Mouse (Mus musculus) hindbrain, embryonic 10.5 days (tissue): ENCODE data around the gene Plcb3. TPM values are rescaled to one million over a fixed set of nuclear protein-coding genes. Genes with fewer than 3 reads are reported as not detected.
"Not testable (repeated sequence)": the region's sequence is repeated elsewhere in the genome, so short reads cannot be mapped to it uniquely, and the experiment has no call there.

Experiments used
- DNase-seq: peaks from one replicate; pipeline ENCODE4 v3.0.0-alpha.2; 2017; ENCODE audit warnings: low spot score
- H3K27ac ChIP-seq: fragments of 300-500 bp; sonication (generic); 2 replicates; pipeline ENCODE4 v1.5.1; 2016; ENCODE audit warnings: mild to moderate bottlenecking, moderate library complexity
- H3K27me3 ChIP-seq: fragments of 300-500 bp; sonication (generic); 2 replicates; pipeline ENCODE4 v1.6.1; 2016; ENCODE audit warnings: mild to moderate bottlenecking; ENCODE audit not compliant: poor library complexity, insufficient read depth, severe bottlenecking
- H3K36me3 ChIP-seq: fragments of 300-500 bp; sonication (generic); 2 replicates; pipeline ENCODE4 v1.6.1; 2016; ENCODE audit warnings: mild to moderate bottlenecking, moderate library complexity
- H3K4me1 ChIP-seq: fragments of 300-500 bp; sonication (generic); replicated peaks from 2 replicates; pipeline ENCODE4 v1.6.1; 2016; ENCODE audit warnings: mild to moderate bottlenecking
- H3K4me3 ChIP-seq: fragments of 300-500 bp; sonication (generic); 2 replicates; pipeline ENCODE4 v1.5.1; 2016; ENCODE audit warnings: mild to moderate bottlenecking, moderate library complexity
- H3K9me3 ChIP-seq: fragments of 300-500 bp; sonication (generic); 2 replicates; pipeline ENCODE4 v1.6.1; 2016; ENCODE audit warnings: mild to moderate bottlenecking, moderate library complexity
- WGBS: fragments of 180-500 bp; shearing (Covaris S2); methylation state at CpG from one replicate; pipeline ENCODE4 v1.1.7; 2016; 5-methylcytosine and 5-hydroxymethylcytosine counted together
- polyA plus RNA-seq: library from polyadenylated mRNA; unstranded; fragments of >200 nt; fragmentation: Nextera tagmentation; extraction: Ambion mirVana; gene quantifications from 2 replicates; pipeline ENCODE4 v1.2.1, GENCODE M21; 2016

Plcb3 gene
- polyA plus RNA-seq, 1 experiment from 2014 or later, result 22.3 TPM

DNA sequence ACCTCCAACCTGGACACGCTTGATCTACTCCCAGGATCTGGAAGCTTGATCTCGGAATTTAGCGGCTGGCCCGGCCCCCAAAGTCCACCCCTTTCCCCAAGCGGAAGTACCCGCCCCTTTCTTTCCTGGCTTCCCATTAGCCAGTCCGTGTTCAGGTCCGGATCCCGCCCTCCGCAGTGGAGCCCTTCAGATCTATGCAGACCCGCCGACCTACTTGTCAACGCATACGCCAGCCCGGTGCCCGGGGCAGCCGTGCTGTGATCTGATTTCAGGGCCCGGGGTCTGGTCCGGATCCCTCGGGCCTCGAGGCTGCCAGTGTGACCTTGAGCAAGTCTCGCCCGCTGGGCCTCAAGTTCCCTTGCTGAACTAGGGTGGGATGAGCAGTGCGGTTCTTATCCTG, 19.7 kb upstream of the Plcb3 start, which contains the start of the genes Nudt22 and Trpt1:
Gene Nudt22 (minus strand): TSS at position 112 of the 400 bp plus-strand sequence.
Gene Trpt1 (plus strand): TSS at position 126 of the 400 bp plus-strand sequence.
- Histone ChIP-seq H3K36me3 (peaks cover 31% of the 10 kb centered on the region), H3K27me3 (no peaks in the 10 kb centered on the region), H3K4me3 (peak within 1 kb of the TSS; percentile 72), H3K9me3 (no peaks in the 10 kb centered on the region), H3K4me1 (peaks cover 55% of the 10 kb centered on the region), H3K27ac (peak within 1 kb of the TSS; percentile 90)
- WGBS, result under 1% methylated on average over 24 of the region's 24 CpGs
- peak; percentile 90 for DNase-seq

DNA sequence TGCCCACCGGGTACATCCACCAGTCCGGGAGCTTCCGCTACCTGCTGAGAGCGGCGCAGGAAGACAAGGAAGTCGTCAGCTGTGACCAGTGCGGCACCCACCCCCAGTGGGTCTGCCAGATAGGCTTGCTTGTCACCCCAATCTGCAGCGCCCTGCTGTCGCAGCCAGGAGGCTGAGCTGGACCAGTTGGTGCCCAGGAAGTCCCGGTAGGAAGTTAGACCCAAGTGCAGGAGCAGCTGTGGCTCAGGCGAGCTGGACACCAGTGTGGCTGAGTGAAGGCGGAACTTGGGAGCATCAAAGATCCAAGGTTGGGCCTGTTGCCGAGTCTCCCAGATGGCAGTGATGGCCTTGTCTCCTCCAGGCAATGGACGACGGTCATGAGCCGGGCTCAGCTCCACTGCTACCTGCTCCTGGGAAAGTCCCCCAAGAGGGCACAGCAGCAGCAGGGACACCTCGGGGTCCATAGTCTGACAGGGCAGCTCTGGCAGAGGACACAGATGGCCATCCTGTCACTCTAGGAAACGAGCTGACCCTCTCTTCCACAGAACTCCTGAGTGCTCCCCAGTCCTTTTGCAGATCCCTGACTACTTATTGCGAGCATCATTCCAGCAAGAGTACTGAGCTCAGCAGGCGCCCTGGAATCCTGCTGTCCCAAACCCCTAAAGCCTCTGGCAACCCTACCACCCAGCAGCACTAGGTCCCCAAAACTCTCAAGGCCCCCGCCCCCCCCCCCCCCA, 19.2 kb upstream of the Plcb3 start:
- H3K4me3 ChIP-seq, result peak overlapping the region; percentile 72
- no peaks in the 10 kb centered on the region for H3K9me3 ChIP-seq
- 50% methylated on average over 21 of the region's 21 CpGs for WGBS
- no peaks in the 10 kb centered on the region for H3K27me3 ChIP-seq
- peaks cover 55% of the 10 kb centered on the region for H3K4me1 ChIP-seq
- no peak for DNase-seq
- peaks cover 28% of the 10 kb centered on the region for H3K36me3 ChIP-seq
- H3K27ac ChIP-seq, result peak overlapping the region; percentile 90

DNA sequence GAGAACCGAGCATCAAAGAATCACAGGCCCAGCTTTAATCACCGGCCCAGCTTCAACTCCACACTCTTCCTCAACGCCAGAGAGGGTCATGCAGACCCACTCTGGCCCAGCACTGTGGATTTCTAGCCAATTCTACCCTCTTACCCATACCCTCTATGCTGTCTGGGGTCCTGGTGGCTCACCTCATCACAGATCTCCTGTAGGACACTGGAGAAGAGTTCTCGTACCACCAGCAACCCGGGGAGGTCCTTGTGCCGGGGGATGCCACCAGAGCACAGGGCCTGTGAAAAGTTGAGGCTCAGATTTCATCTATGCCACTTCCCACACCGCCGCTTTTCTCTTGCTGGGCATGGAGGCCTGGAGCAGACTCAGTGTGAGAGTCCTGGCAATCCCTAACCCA, 18.2 kb upstream of the Plcb3 start:
- Histone ChIP-seq H3K4me3 (no peak overlapping the region), H3K27ac (no peak overlapping the region), H3K36me3 (peaks cover 18% of the 10 kb centered on the region), H3K9me3 (no peaks in the 10 kb centered on the region), H3K27me3 (no peaks in the 10 kb centered on the region), H3K4me1 (peaks cover 57% of the 10 kb centered on the region)
- DNase-seq, result no peak
- 86% methylated on average over 8 of the region's 8 CpGs for whole genome bisulfite sequencing

DNA sequence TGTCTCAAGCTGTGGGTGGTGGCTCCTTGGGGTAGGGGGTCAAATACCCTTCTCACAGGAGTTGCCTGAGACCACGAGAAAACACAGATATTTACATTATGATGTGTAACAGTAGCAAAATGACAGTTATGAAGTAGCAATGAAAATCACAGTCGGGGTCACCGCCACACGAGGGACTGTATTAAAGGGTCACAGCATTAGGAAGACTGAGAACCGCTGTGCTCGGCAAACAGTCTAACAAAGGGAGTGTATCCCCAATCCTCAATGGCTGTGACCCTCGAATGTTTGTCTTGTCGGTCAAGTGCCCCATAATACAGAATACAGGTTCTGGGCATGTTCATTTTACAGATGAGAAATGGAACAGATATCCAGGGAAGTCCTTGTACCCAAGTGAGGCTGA, 17.7 kb upstream of the Plcb3 start:
- Histone ChIP-seq H3K4me3 (no peak overlapping the region), H3K4me1 (peaks cover 61% of the 10 kb centered on the region), H3K9me3 (no peaks in the 10 kb centered on the region), H3K27me3 (no peaks in the 10 kb centered on the region), H3K36me3 (peaks cover 17% of the 10 kb centered on the region), H3K27ac (no peak overlapping the region)
- WGBS, result 85% methylated on average over 8 of the region's 8 CpGs
- no peak for DNase-seq

DNA sequence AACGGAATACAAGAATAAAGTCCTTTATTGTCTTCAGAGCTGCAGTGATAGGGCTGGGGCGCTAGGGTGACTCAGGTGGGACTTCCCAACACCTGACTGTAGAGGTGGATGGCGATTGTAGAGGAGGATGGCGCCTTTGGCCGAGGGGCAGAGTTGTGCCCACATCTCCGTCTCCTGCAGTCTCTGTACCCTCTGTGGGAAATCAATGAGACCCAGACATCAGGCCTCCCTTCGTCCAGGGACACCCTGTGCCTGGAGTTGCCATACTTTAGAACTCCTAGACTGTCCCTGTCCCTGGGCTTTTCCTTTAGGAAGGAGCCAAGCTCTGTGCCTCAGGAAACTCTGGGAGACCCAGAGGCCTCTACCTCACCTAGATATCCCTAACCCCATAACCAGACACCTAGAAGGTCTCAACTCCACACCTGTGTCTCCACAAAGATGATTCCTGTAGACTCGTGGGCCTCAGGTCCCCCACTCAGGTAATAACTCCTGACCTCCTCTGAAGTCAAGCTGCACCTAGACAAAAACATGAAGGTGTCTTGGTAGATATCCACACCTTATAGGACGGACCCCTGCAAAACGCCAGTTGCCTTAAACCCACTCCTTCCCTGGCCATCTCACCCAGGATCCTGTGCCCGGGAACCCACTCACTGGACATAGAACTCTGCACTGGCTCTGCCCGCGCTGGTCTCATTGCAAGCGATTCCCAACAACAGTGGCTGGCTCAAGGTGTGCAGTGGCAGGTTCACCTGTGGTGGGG, 16.9 kb upstream of the Plcb3 start:
- H3K4me1 ChIP-seq, result peaks cover 64% of the 10 kb centered on the region
- DNase-seq, result no peak
- WGBS, result 61% methylated on average over 14 of the region's 14 CpGs
- peak overlapping the region; percentile 69 for H3K4me3 ChIP-seq
- H3K27ac ChIP-seq, result peak overlapping the region; percentile 89
- no peaks in the 10 kb centered on the region for H3K9me3 ChIP-seq
- H3K27me3 ChIP-seq, result no peaks in the 10 kb centered on the region
- H3K36me3 ChIP-seq, result peaks cover 9% of the 10 kb centered on the region

DNA sequence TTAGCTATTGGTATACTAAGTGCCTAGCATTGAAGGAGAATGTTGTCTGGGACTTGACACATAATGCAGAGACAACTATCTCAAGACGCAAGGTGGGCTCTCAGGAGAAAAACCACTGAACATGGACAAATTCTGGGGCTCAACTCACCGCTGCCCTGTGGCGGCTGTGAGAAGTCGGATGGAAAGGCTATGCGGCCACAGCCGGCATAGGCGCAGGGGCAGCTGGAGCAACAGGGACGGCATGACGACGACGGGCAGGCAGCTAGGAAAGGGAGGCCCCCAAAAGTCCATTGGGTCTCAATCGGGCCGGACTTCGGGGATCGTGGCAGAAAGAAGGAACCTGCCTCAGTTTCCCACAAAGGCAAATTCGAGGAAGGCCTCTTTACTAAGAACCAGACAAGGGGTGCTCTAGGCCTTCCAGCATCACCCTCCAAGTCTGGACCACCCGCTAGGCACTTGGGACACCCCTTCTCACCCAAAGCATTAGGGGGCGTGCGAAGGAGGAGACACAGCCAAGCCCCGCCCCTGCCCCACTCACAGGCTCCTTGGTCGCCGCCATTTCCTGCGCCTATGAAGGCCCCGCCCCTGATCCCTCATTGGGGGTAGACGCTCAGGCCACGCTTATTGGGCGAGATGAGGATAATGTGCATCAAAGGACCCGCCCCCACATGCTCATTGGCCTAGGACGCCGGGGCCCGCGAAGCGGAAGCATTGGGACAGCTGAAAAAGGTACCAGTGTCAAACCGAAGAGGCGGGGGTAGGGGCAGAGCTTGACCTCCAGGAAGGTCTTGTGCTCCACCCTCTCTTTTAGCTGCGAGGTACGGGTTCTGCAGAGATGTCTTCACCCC, 16.0 kb upstream of the Plcb3 start, which contains the start of gene Dnajc4:
Gene Dnajc4 (minus strand): TSS at position 562 of the 848 bp plus-strand sequence.
- peak; percentile 98 for DNase-seq
- 3% methylated on average over 37 of the region's 37 CpGs for WGBS
- Histone ChIP-seq H3K4me3 (peak within 1 kb of the TSS; percentile 69), H3K27ac (peak within 1 kb of the TSS; percentile 89), H3K27me3 (no peaks in the 10 kb centered on the region), H3K9me3 (no peaks in the 10 kb centered on the region), H3K4me1 (peaks cover 71% of the 10 kb centered on the region), H3K36me3 (0 out of 2 replicates have a peak, but pooled peaks cover 3% of the 10 kb centered on the region)

DNA sequence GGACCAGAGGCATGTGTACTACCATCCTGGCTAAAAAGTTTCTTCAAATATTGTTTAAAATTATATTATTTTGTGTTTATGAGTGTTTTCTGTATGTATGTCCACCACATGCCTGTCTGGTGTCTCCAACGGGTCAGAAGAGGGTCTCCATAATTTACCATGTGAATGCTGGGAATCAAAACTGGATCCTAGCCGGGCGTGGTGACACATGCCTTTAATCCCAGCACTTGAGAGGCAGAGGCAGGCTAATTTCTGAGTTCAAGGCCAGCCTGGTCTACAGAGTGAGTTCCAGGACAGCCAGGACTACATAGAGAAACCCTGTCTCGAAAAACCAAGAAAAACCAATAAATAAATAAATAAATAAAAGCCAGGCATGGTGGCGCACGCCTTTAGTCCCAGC, 14.9 kb upstream of the Plcb3 start:
- H3K4me3 ChIP-seq, DNase-seq, H3K36me3 ChIP-seq, H3K27me3 ChIP-seq, H3K27ac ChIP-seq, H3K9me3 ChIP-seq: not testable (repeated sequence)
- peaks cover 72% of the 10 kb centered on the region for H3K4me1 ChIP-seq
- WGBS, result 94% methylated on average over 6 of the region's 6 CpGs

DNA sequence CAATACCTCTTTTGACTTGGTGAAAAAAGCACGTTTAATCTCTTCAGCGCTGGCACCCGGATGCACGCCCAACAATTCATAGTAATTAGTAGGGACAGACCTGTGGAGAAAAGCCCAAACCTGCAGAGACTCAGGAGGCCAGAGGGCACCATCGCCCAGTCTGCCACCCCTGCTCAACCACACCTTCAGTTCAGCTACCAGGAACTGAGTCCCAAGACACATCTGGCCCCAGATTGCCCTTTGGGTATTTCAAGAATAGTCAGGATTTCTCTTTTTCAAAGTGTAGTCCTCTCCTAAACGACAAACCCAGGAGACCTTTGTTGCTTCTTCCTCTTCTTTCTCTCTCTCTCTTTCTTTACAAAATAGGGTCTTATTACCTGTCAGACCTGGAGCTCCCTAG, 14.4 kb upstream of the Plcb3 start:
- H3K36me3 ChIP-seq, result peaks cover 9% of the 10 kb centered on the region; the same call in 1 of the 2 replicates
- no peaks in the 10 kb centered on the region for H3K27me3 ChIP-seq
- H3K27ac ChIP-seq, result no peak overlapping the region
- H3K4me1 ChIP-seq, result peaks cover 72% of the 10 kb centered on the region
- H3K4me3 ChIP-seq, result no peak overlapping the region
- DNase-seq, result no peak
- WGBS, result 92% methylated on average over 6 of the region's 6 CpGs
- H3K9me3 ChIP-seq, result no peaks in the 10 kb centered on the region

DNA sequence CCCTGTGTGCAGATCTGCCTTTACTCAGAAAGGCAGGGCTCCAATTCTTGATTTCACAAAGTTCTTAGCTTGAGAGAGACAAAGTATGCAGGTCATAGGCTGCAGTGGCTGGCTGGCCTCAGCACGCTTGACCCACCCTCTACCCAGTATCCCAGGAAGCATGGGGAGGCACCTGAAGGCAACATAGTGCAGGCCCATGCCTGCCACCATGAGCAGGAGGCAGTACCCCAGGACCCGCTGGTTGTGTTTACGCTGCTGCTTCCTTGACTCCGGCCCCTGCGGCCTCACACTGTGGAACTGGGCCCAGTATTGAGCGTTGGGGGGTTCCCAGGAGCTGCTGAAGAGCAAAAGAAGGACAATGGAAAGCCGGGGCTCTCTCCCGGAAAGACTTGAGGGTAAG, 13.0 kb upstream of the Plcb3 start:
- Histone ChIP-seq H3K27me3 (no peaks in the 10 kb centered on the region), H3K27ac (no peak overlapping the region), H3K36me3 (peaks cover 21% of the 10 kb centered on the region), H3K9me3 (no peaks in the 10 kb centered on the region), H3K4me1 (peaks cover 63% of the 10 kb centered on the region), H3K4me3 (no peak overlapping the region)
- DNase-seq, result no peak
- 85% methylated on average over 8 of the region's 8 CpGs for WGBS

DNA sequence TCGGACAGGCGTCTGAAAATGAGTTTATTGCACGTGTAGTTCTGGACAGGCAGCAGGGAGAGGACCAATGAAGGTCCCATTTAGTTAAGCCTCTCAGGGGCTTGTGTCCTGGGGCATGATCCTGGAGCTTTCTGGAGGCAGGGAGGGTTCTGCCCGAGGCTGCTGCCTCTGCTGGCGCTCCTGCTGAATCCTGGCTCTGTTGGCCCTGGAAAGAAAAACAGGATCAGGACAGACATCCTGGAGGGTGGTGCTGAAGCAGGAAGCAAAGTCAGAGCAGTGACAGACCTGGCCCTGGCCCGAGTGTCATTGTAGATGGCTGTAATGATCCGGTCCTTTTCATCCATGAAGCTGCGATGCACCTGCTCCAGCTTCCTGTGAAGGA, 11.6 kb upstream of the Plcb3 start:
- Histone ChIP-seq H3K4me1 (peaks cover 59% of the 10 kb centered on the region), H3K27ac (peak overlapping the region; percentile 97), H3K36me3 (peaks cover 34% of the 10 kb centered on the region), H3K27me3 (no peaks in the 10 kb centered on the region), H3K9me3 (no peaks in the 10 kb centered on the region), H3K4me3 (peak overlapping the region; percentile 95)
- WGBS, result 7% methylated on average over 8 of the region's 8 CpGs
- no peak for DNase-seq

DNA sequence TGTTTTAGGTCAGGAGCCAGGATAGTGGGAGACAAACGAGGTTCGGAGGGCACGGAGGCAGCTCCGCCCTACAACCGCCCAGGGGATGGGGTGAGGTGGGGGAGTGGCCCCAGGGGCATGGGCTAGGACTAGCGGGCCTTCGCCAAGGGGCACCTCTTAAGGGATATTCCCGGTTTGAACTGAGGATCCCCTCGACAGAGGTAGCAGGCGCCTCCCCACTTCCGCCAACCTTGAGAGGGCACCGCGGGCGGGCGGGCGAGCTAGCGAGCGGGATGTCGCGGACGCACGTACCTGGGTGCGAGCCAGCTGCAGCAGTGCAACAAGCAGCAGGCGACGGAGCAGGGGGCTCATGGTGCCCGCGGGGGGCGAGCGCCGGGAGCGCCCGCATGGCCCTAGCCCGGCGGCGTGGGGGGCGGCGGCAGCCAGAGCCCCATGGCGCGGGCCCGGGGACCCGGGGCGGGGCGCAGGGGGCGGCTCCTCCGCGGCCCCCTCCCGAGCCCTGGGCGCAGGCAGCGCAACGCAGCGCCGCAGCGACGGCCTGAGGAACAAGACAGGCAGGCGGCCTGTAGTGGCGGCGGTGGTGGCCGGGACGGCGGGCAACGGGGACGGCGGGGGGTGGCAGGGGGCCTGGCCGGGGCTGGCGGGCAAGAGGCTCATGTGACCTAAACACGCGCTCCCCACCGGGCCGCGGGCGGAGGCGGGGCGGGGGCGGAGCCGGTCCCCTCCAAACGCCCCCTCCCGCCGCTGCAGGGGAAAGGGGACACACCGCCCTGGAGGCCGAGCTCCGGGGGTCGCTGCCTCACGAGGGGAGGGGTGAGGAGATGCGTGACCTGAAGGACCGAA, 11.0 kb upstream of the Plcb3 start, which contains the start of gene Vegfb:
Gene Vegfb (minus strand): TSS at position 591 of the 843 bp plus-strand sequence.
- Histone ChIP-seq H3K36me3 (peaks cover 41% of the 10 kb centered on the region), H3K27ac (peak within 1 kb of the TSS; percentile 97), H3K27me3 (no peaks in the 10 kb centered on the region), H3K9me3 (no peaks in the 10 kb centered on the region), H3K4me1 (peaks cover 55% of the 10 kb centered on the region), H3K4me3 (peak within 1 kb of the TSS; percentile 95)
- DNase-seq, result peak; percentile 66
- WGBS, result under 1% methylated on average over 84 of the region's 85 CpGs
